Mouse (Mus musculus) kidney, postnatal 14 days (tissue): Measurements from ENCODE around the gene Tspan10.

Experiments used
- DNase-seq: peaks from one replicate; pipeline ENCODE4 v3.0.0; 2022; ENCODE audit warnings: mixed read lengths

Gene Tspan10

DNA sequence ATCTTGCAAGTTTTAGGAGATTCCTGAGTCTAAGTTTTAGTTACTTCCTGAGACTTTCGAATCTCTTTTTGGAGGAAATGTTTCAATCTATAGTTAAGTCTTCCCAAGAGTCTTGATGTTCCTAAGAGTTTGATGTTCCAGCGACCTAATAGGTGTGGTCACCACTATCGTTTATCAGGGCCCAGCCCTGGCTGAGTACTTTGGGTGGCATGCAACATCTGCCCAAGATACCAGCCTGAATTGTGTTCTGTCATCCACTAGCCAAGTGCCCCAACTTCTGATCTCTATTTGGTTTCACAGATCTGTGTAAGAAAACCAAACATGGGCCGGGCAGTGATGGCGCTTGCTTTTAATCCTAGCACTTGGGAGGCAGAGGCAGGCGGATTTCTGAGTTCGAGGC, 13.0 kb downstream of the Tspan10 start:
- DNase-seq: no peak

DNA sequence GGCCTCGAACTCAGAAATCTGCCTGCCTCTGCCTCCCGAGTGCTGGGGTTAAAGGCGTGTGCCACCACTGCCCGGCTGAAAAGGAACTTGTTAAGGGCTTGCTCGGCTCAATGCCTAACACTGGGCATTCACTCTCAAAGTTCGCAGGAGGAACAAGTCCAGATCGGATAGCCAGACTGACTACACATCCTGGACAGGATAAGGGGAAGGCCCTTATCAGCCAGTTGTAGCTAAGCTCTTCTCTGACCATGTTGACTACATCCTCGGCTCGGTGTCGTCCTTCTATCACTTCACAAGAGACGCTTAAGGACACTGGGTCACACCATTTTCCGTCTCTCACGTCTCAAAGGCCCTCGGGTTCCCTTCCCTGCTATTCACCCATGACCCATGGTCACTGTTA, 14.9 kb downstream of the Tspan10 start:
- no peak for DNase-seq

DNA sequence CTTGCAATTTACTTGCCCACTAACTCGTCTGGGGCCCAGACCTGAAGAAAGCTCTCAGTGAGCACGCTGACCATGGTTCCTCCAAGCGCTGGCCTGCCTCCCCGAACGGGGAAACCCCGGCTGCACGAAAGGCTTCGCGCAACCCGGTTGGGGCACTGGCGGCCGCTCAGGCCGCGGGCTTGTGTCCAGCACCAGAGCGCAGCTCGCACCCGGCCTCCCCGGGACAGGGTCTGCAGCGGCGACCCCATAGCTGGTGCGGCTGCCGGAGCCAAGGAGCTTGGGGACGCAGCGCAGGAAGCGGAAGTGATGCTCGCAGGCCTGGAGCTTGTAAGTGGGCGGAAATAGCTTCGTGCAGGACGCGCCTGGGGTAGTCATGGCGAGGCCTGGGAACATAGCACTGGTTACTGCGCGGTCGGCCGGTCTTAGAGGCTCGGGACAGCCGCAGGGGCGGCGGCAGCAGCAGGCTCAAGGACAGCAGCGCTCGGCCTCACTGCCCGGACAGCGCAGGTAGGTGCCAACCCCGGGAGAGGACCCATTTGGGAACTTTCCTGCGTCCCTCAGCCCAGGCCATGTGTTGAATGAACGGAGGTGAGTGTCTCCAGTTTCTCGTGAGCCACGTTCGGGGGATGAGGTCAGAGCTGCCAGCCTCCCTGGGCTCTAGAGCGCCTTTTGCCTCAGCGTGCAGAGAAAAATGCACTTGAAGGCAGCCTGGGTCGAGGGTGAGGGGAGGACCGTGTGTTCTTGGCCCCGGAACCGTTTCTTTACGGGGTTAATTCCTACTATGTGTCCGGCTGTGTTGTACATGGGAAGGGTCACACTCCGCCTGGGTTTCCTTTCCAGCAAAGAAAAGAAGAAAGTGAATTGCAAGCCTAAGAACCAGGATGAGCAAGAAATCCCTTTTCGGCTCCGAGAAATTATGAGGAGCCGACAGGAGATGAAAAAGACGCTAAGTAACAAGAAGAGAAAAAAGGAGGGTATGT, 15.6 kb downstream of the Tspan10 start, which contains the start of the genes Oxld1 and Ccdc137:
TSS of gene Oxld1 (minus strand) at position 297 of the 980 bp plus-strand sequence.
TSS of gene Ccdc137 (plus strand) at position 344 of the 980 bp plus-strand sequence.
- peak; percentile 85 for DNase-seq

DNA sequence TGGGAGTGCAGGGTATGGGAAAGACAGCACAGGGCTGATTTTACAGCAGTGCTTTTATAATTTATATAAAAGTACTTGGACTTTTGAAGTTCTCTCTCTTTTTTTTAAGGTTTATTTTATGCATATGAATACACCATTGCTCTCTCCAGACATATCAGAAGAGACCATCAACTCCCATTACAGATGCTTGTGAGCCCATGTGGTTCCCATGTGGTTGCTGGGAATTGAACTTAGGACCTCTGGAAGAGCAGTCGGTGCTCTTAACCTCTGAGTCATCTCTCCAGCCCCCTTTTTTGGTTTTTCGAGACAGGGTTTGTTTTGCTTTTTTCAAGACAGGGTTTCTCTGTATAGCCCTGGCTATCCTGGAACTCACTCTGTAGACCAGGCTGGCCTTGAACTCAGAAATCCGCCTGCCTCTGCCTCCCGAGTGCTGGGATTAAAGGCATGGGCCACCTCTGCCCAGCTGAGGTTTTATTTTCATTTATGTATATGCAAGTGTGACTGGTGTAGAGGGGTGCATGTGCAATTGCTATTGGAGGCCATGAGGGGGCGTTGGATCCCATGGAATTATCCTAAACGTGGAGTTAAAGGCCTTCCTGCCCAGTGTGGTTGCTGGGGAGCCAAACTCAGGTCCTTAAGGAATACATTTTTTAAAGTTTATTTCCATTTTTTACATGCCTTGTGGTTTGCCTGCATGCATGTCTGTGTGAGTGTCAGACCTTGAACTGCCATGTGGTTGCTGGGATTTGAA, 16.6 kb downstream of the Tspan10 start:
- DNase-seq: no peak

DNA sequence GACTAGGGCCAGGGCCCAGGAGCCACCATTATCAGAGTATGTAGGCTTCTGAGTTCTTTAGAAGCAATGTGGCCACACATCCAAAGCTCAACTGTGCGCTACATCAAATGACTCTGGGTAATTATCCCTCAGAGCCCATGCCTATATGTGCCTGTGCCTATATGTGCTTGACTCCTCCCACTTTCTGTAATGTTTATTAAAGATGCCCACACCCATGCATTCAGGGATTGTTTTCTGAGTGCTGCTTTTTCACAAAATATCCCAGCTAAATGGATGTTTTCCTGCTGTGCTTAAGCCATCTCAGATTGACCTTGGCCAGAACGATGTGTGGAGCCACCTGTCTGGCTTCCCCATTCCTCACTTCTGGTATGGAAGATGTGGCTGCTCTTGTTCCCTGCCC, 21.1 kb downstream of the Tspan10 start:
- no peak for DNase-seq

DNA sequence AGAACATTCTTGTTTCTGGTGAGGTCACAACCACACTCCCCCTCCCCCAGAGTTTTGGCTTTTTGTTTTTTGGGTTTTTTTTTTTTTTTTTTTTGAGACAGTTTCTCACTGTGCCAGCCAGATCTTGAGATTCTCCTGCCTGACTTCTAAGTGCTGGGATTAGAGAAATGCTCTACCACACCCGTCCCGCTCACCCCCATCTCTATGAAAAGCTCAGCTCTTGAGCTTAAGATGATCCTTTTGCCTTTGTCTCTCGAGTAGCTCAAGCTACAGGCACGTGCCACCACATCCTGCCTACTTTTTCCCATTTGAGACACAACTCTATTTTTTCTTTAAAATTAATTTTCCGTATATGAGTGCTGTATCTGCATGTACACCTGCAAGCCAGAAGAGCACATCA, 21.9 kb downstream of the Tspan10 start:
- no peak for DNase-seq

DNA sequence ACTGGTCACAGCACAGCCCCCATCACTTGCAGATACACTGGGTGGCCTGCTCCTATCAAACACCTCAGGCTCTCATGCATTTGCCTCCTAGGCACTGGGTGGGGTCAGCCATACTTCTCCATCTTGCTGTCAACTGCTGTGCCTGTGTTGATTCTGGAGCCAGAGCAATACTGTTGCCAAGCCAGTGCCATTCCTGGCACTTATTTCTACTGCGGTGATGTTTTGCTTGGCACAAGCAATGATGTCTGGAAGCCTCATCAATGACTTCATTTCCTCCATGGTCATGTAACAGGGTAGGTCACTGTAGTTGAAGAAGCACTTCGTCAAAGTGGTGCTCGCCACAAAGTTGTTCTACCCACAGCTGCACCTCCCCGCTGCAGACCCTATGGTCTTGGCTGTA, 23.1 kb downstream of the Tspan10 start:
- no peak for DNase-seq

DNA sequence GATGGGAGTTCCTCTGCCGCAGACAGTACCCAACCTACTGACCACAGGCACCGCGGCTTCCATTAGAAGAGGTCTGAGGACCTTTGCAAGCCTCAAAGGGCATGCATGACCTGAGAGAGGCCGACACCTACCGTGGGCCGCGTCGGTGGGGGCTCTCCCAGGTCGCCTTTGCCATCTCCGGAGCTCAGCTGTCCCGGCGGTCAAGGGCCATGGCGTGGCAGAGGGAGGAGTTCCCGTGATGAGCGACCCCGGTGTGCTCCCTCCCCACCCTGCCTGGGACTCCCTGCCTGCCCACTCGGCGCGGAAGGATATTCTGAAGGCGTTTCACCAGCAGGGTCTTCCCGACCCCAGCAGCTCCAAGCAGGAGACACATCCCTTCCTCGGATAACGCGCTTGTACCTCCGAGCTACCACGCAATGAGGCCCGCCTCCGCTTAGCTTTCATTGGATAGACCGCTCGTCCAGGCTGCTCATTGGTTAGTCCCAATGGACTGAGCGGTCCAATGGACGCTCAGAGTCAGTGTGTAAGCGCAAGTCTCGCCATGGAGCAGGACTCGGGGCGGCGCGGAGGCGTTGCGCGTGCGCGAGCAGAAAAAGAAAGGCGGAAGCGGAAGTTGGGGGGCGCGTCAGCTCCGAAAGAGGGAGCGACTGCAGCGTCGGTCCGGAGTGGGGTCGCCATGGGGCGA, 24.7 kb downstream of the Tspan10 start, which contains the start of gene Arl16:
TSS of gene Arl16 (minus strand) at position 557 of the 685 bp plus-strand sequence.
- DNase-seq: peak; percentile 96

DNA sequence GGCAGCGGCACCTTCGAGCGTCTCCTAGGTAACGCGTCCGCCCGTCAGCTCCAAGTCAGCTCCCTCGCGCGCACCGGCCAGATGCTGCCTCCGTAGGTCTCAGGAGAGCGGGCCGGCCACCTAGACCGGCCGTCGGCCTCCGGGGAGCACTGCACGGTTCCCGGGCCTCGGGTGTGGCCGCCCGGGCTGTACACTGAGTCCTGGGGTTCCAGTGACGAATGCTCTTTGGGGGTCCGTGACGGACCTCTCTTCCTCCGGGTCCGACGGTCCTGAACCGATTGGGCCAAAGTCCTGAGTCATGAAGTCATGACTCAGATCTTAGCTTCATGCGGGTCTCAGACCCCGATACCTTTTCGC, 25.3 kb downstream of the Tspan10 start:
- no peak for DNase-seq

DNA sequence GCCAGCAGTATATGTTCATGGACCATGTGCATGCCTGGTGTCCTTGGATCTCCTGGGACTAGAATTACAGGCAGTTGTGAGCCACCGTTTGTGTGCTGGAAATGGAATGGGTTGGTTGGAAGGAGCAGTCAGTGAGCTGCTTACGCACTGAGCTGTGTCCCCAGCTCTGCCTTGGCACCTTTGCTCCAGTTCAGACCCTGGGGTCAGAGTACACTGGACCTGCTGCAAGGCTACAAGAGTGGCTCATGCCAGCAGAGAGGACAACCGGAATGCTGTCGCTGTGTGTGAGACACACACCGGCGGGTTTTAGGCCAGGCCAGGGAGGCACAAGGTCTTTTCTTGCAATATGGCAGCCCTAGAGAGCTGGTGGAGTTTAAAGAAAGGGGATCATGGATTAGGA, 29.6 kb downstream of the Tspan10 start:
- DNase-seq: peak; percentile 58

DNA sequence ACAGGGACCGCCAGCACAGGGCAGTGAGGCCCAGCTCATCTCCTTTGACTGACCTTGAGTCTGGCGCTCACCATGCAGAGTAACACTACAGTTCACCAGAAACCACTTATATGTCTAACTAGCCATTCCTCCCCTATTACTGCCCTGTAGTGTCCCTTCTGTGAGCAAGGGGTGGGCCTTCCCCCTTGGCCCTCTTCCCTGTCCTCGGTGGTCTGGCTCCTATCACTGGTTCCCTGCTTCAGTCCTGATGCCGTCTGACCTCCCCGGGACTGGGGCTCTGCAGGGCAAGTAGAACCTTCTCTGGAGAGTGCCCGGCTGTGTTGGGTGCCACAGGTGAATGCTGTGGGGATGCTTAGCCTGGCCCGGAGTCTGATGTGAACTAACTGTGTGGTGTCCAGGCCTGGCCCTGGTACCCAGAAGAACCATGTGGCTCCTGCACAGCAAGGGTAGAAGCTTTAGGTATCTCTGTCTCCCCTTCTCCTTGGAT, 41.0 kb downstream of the Tspan10 start:
- no peak for DNase-seq

DNA sequence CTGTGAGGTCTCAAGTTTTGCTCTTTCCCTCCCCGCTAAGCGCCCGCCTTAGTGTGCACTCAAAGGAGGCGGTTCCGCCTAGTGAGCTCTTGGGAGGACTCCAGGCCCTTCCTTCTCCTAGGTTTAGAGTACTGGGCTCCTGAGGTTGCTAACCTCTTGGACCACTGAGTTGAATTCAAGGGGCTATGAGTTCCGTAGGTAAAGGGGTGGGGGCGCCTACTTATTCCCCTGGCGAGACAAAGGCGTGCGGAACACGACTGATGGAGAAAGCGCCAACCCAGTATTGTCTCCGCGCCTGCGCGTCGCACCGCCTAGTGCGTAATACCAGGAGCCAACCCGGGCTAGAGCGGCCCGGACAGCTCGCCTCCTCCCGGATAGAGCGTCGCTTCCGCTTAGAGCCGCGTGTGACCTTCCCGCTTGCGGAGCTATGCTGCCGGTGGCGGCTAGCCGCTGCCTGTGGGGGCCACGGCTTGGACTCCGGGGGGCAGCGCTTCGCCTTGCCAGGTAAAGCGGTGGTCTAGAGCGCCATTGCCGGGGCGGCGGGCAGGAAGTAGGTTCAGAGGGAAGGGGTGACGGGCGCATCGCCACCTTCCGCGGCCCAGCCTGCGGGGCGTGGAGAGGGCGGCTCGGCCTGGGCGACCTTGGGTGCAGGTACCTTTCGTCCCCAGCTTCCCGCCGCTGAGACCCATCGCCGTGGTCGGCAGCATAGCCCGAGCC, 42.0 kb downstream of the Tspan10 start, which contains the start of gene Mrpl12:
TSS of gene Mrpl12 (plus strand) at position 349 of the 717 bp plus-strand sequence.
- peak; percentile 94 for DNase-seq

DNA sequence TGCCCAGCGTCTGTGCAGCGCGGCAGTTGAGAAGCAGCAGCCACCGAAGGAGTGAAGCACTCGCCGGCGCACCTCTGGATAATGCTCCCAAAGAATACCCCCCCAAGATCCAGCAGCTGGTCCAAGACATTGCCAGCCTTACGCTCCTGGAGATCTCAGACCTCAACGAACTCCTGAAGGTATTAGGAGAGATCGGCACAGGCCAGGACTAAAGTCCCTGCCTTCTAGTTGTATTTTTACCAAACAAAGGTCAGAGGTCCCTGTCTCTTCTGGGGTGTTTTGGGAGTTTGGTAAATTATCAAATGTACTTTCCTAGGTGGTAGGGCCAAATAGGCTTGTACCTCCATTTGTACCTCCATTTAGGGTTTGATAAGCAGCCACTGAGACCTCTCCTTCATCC, 42.8 kb downstream of the Tspan10 start:
- peak; percentile 70 for DNase-seq

DNA sequence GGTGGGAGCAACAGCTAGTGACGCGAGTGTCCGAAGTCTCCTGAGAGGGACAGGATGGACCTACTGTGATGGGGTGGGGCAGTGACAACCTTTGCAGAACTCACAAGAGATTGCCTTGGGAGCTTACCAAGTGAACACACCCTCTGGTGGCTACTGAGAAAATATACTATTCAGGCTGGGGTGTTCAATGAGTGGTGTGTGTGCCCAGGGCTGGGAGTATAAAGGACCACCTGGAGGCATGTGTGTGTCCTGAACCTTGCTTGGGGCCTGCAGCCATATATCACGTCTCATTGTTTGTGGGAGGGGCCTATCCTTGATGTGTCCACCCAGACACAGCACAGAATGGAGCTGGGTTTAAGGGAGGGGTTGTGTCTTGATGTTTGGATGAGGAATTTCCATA, 46.1 kb downstream of the Tspan10 start:
- peak; percentile 8 for DNase-seq

DNA sequence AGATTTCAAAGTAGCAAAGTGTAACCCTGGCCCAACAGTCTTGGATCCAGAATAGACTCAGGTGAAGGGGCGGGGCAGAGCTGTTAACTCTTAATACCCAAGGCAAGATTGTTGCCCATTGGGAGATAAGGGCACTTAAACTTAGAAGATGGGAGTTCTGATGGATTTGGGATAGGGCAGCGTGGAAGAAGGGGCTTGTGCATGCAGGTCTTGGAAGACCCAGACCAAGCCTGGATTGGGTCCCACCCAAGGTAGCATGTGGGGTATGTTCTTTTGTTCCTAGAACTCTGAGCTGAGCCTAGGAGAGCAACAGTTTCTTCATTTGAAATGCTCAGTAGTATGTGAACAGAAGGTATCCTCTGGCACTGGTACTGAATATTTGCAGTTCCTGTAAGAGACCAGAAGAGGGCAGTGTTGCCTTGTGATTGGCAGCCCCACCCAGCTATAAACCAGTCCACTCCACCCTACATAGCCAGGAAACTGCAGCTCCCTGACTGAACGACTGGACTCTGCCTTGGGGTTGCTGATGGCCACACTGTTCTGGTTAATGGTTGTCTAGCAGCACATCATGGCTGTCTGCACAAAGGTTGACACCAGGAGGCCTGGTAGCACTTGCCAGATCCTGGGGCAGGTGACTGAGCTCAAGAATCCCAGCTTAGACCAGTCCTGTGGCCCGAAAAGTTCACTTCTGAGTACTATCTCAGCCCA, 46.8 kb downstream of the Tspan10 start:
- peak; percentile 90 for DNase-seq

DNA sequence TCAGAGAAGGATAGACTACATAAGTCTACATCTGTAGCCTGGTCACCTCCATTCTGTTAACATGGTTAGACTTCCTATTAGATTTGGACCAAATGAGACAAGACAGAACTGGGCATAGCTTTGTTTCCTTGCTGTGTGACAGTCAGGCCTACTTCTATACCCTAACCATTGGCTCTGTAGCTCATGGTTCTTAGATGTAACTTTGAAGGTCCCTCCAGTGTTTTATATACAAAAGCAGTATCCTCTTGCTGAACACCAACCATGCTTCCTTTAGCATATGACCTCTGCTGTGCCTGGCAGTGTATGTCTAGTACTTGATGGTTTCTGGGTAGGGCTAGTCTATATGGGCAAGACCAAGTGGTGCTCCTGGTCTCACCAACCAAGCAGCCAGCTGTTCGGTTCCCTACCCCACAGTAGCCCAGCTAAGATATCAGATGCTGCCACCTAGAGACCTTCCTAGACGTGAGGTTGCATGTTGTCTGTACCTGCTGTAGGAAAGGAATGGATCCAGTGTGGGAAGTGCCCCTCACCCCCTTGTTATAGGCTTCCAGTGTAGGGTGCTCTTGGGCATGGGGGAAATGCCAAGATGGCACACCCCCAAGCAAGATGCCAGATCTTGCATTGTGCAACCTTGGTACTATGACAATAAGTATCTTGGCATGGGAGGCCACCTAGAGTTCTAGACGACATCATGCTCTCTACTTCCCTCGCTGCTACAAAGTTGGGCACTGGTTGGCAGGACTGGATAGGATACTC, 48.0 kb downstream of the Tspan10 start:
- peak; percentile 21 for DNase-seq

DNA sequence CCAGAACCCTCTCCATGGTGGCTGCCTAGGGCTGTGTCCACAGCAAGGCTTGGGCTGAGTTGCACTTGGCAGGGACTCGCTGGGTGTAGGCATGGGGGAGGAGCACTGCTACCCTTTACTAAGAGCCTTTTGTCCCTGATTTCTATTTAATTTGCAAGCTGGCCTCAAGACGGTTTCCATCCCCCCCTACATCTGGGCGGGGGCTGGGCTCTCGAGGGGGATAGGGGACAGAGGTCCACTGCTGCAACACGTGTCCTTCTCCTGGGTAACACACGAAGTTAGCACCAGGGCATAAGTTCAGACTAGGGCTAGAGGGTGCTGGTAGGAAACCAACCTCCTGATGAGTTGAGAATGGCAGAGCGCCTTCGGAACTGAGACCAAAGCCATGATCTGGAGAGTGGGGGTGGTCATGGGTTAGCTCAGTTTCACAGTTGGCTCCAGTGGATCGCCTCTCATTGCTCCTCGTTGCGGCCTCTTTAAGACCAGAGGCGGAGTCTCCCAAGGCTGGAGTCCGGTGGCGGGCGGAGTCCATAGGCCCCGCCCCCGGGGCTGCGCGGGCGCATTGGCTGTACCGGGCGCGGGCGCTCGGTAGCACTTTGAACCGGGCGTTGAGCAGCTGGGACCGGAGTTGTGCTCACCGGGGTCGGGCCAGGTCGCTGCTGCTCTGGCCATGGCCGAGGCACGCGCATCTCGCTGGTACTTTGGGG, 49.0 kb downstream of the Tspan10 start, which contains the start of gene Slc25a10:
TSS of gene Slc25a10 (plus strand) at position 524 of the 707 bp plus-strand sequence.
- peak; percentile 96 for DNase-seq

DNA sequence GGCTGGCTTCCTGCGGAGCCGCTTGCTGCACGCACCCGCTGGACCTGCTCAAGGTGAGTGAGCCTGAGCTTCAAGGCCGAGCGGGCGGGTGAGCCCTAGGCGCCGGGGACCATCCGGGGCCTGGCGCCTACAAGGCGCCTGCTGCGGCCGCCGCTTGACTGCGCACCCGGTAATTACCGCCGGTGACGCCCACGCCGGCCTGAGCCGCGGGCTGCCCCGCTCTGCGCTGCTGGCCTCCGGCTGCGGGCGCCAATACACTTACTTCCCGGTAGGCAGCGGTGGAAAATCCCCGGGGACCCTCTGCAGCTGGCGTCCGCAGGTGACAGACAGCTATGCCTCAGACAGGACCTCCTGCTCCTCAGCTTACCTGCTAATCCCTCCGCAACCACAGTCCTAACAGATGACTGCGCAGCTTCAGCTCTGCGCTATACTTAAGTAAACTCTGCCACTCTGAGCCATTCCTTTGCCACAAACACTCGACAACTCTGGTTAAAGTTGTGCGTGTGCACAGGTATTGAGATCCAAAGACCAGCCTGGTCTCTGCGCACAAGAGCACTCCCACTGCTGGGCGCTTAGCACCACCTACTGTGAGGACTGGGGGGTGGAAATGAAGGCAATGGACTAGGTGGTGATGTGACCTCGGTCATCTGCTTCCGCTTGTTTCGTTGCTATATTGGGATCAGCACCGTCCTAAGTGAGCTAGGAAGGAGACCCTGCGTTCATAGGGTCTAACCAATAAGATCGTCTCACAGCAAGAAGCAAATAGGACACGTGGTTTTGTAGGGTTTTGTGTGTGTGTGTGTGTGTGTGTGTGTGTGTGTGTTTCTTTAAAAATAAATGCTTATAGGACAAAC, 49.8 kb downstream of the Tspan10 start:
- peak; percentile 74 for DNase-seq

DNA sequence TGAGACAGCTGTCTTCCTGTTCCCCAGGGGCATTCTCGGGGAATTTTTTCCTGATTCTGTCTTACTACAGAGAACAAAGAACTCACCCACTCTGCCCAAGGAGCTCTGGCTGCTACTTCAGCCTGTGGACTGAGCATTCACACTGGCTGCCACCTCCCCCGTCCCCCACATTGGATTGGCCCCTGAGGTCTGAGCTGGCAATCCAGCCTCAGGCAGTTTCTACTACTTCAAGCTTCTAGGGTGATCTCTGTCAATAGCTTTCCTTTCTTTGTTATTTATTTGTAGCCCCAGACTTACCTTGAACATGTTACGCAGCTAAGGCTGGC, 50.4 kb downstream of the Tspan10 start:
- no peak for DNase-seq
